Comparison of ENCODE assay signal across 9 mouse cellular contexts in the genomic region with DNA sequence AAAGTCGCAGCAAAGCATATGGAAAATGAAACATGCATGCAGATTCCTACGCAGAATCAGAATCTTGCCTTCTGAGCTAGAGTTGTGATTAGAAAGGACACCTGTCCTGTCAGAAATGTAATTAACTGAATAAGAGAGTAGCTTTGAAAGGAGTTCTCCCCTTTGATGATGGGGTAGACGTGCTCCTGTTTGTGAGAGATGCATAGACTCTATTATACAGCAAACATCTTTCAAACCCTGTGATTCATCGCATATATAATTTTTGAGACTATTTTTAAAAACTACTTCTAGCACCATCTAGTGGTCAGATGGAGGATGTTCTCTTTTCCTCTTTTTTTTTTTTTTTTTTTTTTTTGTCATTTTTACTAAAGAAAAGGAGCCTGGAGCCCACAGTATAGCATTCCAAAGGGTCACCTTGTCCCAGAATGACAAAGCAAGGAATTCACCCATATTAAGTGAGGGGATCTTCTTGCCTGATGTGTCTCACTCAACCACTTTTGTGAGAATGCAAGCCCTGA.
A peak's percentile ranks its signal among the peaks of the same experiment; 100 is the strongest.
DNase-seq lines count a peak whose midpoint lies in the region; ATAC-seq and TF ChIP-seq lines count a peak whose summit lies in the region.
"Had no signal": no experiment of that assay in that cellular context is flagged by ENCODE, and none has a peak within 500 bp of the region (broad histone marks: within the 10 kb centered on the region; RNA-seq: fewer than 3 reads in every experiment).

No protein-coding gene starts in this region.

- H3K4me1 ChIP-seq in heart, embryonic 14.5 days (ENCODE audit: control insufficient read depth in 2 of 2, insufficient read depth in 2 of 2, low read length in 2 of 2), result no peaks in the 10 kb centered on the region; a peak in 1 of 4 replicates
- H3K4me1 ChIP-seq in limb, embryonic 14.5 days (ENCODE audit: control insufficient read depth, insufficient read depth, low read length), result no peaks in the 10 kb centered on the region
- no peaks in the 10 kb centered on the region for H3K4me1 ChIP-seq in heart, embryonic 10.5 days
- H3K4me1 ChIP-seq: liver, embryonic 13.5 days had no signal

- 37% methylated on average over 4 of the region's 4 CpGs for WGBS in heart, embryonic 14.5 days
- WGBS in limb, embryonic 14.5 days, result 45% methylated on average over 4 of the region's 4 CpGs
- 36% methylated on average over 4 of the region's 4 CpGs for WGBS in heart, embryonic 10.5 days

- peak overlapping the region; percentile 29 for H3K4me2 ChIP-seq in heart, embryonic 14.5 days (ENCODE audit: low read length)
- H3K4me2 ChIP-seq in limb, embryonic 14.5 days (replicated peaks; ENCODE audit: low read depth, low read length, severe bottlenecking), result no peak overlapping the region
- H3K4me2 ChIP-seq: liver, embryonic 13.5 days had no signal

- no peak overlapping the region for H3K27ac ChIP-seq in heart, embryonic 14.5 days (replicated peaks in 1 of 2; ENCODE audit: control insufficient read depth in 1 of 2, insufficient read depth in 1 of 2, low read depth in 2 of 2, low read length in 2 of 2)
- H3K27ac ChIP-seq in limb, embryonic 14.5 days (replicated peaks; ENCODE audit: low read depth, low read length), result no peak overlapping the region
- H3K27ac ChIP-seq in heart, embryonic 10.5 days, result no peak overlapping the region
- H3K27ac ChIP-seq: liver, embryonic 13.5 days had no signal

- H3K9ac ChIP-seq in heart, embryonic 14.5 days (ENCODE audit: low read length), result no peak overlapping the region
- no peak overlapping the region for H3K9ac ChIP-seq in limb, embryonic 14.5 days (ENCODE audit: low read depth, low read length, severe bottlenecking)
- H3K9ac ChIP-seq: liver, embryonic 13.5 days had no signal

- H3K36me3 ChIP-seq in heart, embryonic 14.5 days (ENCODE audit: control insufficient read depth, insufficient read depth, low read length), result no peaks in the 10 kb centered on the region
- peaks cover 11% of the 10 kb centered on the region for H3K36me3 ChIP-seq in limb, embryonic 14.5 days (ENCODE audit: control insufficient read depth, insufficient read depth, low read length)
- no peaks in the 10 kb centered on the region for H3K36me3 ChIP-seq in heart, embryonic 10.5 days
- H3K36me3 ChIP-seq: liver, embryonic 13.5 days had no signal

- H3K9me3 ChIP-seq in heart, embryonic 14.5 days (ENCODE audit: control insufficient read depth, low read length), result no peaks in the 10 kb centered on the region
- no peaks in the 10 kb centered on the region for H3K9me3 ChIP-seq in limb, embryonic 14.5 days (ENCODE audit: control insufficient read depth, low read length)
- H3K9me3 ChIP-seq in heart, embryonic 10.5 days, result no peaks in the 10 kb centered on the region
- H3K9me3 ChIP-seq: liver, embryonic 13.5 days had no signal

- TF ChIP-seq POLR2A in limb, embryonic 14.5 days (IDR thresholded peaks at IDR 0.05; ENCODE audit: borderline replicate concordance, extremely low read depth, insufficient read depth, insufficient read length), result no peak

- no peaks in the 10 kb centered on the region for H3K27me3 ChIP-seq in heart, embryonic 14.5 days (ENCODE audit: control insufficient read depth, insufficient read depth, low read length)
- H3K27me3 ChIP-seq in limb, embryonic 14.5 days (ENCODE audit: control insufficient read depth, insufficient read depth, low read length), result no peaks in the 10 kb centered on the region
- H3K27me3 ChIP-seq in heart, embryonic 10.5 days (ENCODE audit: insufficient read depth, poor library complexity, severe bottlenecking), result no peaks in the 10 kb centered on the region
- H3K27me3 ChIP-seq: liver, embryonic 13.5 days had no signal

- no peak for ATAC-seq in heart, embryonic 14.5 days (ENCODE audit: insufficient number of reproducible peaks, insufficient read depth, low FRiP score, low read depth)
- no peak for ATAC-seq in limb, embryonic 14.5 days (ENCODE audit: low FRiP score, low read depth)

- no peak for DNase-seq in heart, postnatal 4 days
- DNase-seq in A20 (ENCODE audit: low read depth, low spot score), result peak; percentile 66
- DNase-seq in brain, adult 2 months (ENCODE audit: low read depth, low spot score), result peak; percentile 43
- peak; percentile 65 for DNase-seq in limb, embryonic 14.5 days (ENCODE audit: low spot score)
- DNase-seq in right cerebral cortex, postnatal 10 days (ENCODE audit: low spot score in 2 of 2), result no peak
- no peak for DNase-seq in adrenal gland, postnatal 25 days
- no peak for DNase-seq in heart, embryonic 10.5 days (ENCODE audit: low spot score)
- DNase-seq: liver, embryonic 13.5 days had no signal

- H3K4me3 ChIP-seq in heart, embryonic 14.5 days (ENCODE audit: control insufficient read depth in 1 of 2, insufficient read depth in 1 of 2, low read depth in 1 of 2, low read length in 2 of 2), result no peak overlapping the region
- no peak overlapping the region for H3K4me3 ChIP-seq in limb, embryonic 14.5 days (replicated peaks; ENCODE audit: low read length)
- H3K4me3 ChIP-seq in heart, embryonic 10.5 days, result no peak overlapping the region
- H3K4me3 ChIP-seq: liver, embryonic 13.5 days had no signal

Comparison
In these comparisons a context has a peak if more than half of its experiments do, and no peak if none do; other contexts are left out.
1. DNase-seq: peak in A20 (single experiment), brain, adult 2 months (single experiment) and limb, embryonic 14.5 days (single experiment); none in heart, postnatal 4 days (single experiment), right cerebral cortex, postnatal 10 days (0 of 2), adrenal gland, postnatal 25 days (single experiment) and heart, embryonic 10.5 days (single experiment).